Mouse (Mus musculus): ENCODE data around the gene Pold4. TPM values are rescaled to one million over a fixed set of nuclear protein-coding genes. Genes with fewer than 3 reads are reported as not detected.

Pold4 gene
- total RNA-seq (2014; rRNA removed) = 27.2 and 27.3 TPM in 2 replicates
- polyA plus RNA-seq (2012; rRNA removed) = 60.4 and 63.8 TPM in 2 replicates

- Histone ChIP-seq H3K27me3 (ENCODE audit: control insufficient read depth, insufficient read depth, low read length) (no peaks in the 10 kb centered on the region), H3K4me3 (ENCODE audit: insufficient read depth, low read depth, low read length) (peak within 1 kb of the TSS; percentile 78), H3K9ac (ENCODE audit: low read depth, low read length) (peak within 1 kb of the TSS; percentile 81), H3K27ac (replicated peaks; ENCODE audit: insufficient read depth, low read depth, low read length) (peak within 1 kb of the TSS; percentile 94), H3K4me1 (ENCODE audit: control insufficient read depth, insufficient read depth, low read length) (no peaks in the 10 kb centered on the region; the same call in 1 of the 2 replicates), H3K36me3 (ENCODE audit: control insufficient read depth, insufficient read depth, low read length) (no peaks in the 10 kb centered on the region), H3K79me2 (ENCODE audit: control insufficient read depth, insufficient read depth, low read length) (no peaks in the 10 kb centered on the region)
- 10% methylated on average over 26 of the region's 26 CpGs for WGBS
- TF ChIP-seq POLR2A (IDR thresholded peaks at IDR 0.05; ENCODE audit: extremely low read depth, insufficient read depth, low read length) = peak; percentile 63; the same call in 1 of the 2 replicates
- TF ChIP-seq CTCF (IDR thresholded peaks at IDR 0.05; ENCODE audit: low read depth, low read length) = no peak
- peak; percentile 87 for DNase-seq (ENCODE audit: extremely low read depth, low read depth, low spot score)
Observed at GRCm38 (mm10) chr19:4231253-4232185, at the start of gene Pold4. Gene Pold4, plus strand, starts transcription at chr19:4231899.

- WGBS = 96% methylated on average over 2 of the region's 2 CpGs
- no peaks in the 10 kb centered on the region for H3K4me1 ChIP-seq (ENCODE audit: control insufficient read depth, insufficient read depth, low read length)
- H3K79me2 ChIP-seq (ENCODE audit: control insufficient read depth, insufficient read depth, low read length) = no peaks in the 10 kb centered on the region
- no peak for DNase-seq (ENCODE audit: extremely low read depth, low read depth, low spot score)
- H3K4me3 ChIP-seq (ENCODE audit: insufficient read depth, low read depth, low read length) = no peak overlapping the region
- H3K27ac ChIP-seq (replicated peaks; ENCODE audit: insufficient read depth, low read depth, low read length) = no peak overlapping the region
- no peak overlapping the region for H3K9ac ChIP-seq (ENCODE audit: low read depth, low read length)
- no peaks in the 10 kb centered on the region for H3K27me3 ChIP-seq (ENCODE audit: control insufficient read depth, insufficient read depth, low read length)
- no peaks in the 10 kb centered on the region for H3K36me3 ChIP-seq (ENCODE audit: control insufficient read depth, insufficient read depth, low read length)
- no peak for TF ChIP-seq CTCF (IDR thresholded peaks at IDR 0.05; ENCODE audit: low read depth, low read length)
- no peak for TF ChIP-seq POLR2A (IDR thresholded peaks at IDR 0.05; ENCODE audit: extremely low read depth, insufficient read depth, low read length)
Observed at GRCm38 (mm10) chr19:4183689-4184088, 48.0 kb upstream of the Pold4 start.

- DNase-seq (ENCODE audit: extremely low read depth, low read depth, low spot score) = no peak
- TF ChIP-seq CTCF (IDR thresholded peaks at IDR 0.05; ENCODE audit: low read depth, low read length) = no peak
- no peak for TF ChIP-seq POLR2A (IDR thresholded peaks at IDR 0.05; ENCODE audit: extremely low read depth, insufficient read depth, low read length)
- Histone ChIP-seq H3K79me2 (ENCODE audit: control insufficient read depth, insufficient read depth, low read length) (no peaks in the 10 kb centered on the region), H3K9ac (ENCODE audit: low read depth, low read length) (peak overlapping the region; percentile 9; the same call in 1 of the 2 replicates), H3K27me3 (ENCODE audit: control insufficient read depth, insufficient read depth, low read length) (no peaks in the 10 kb centered on the region), H3K4me1 (ENCODE audit: control insufficient read depth, insufficient read depth, low read length) (no peaks in the 10 kb centered on the region), H3K27ac (replicated peaks; ENCODE audit: insufficient read depth, low read depth, low read length) (no peak overlapping the region), H3K36me3 (ENCODE audit: control insufficient read depth, insufficient read depth, low read length) (no peaks in the 10 kb centered on the region), H3K4me3 (ENCODE audit: insufficient read depth, low read depth, low read length) (no peak overlapping the region)
- 70% methylated on average over 15 of the region's 15 CpGs for WGBS
Observed at GRCm38 (mm10) chr19:4184976-4185975, 46.4 kb upstream of the Pold4 start.

GRCm38 (mm10) chr19:4187303-4187702 lies 44.4 kb upstream of the Pold4 start:
- Histone ChIP-seq H3K79me2 (ENCODE audit: control insufficient read depth, insufficient read depth, low read length) (peaks cover 3% of the 10 kb centered on the region; the same call in 1 of the 2 replicates), H3K4me3 (ENCODE audit: insufficient read depth, low read depth, low read length) (no peak overlapping the region), H3K36me3 (ENCODE audit: control insufficient read depth, insufficient read depth, low read length) (no peaks in the 10 kb centered on the region), H3K27me3 (ENCODE audit: control insufficient read depth, insufficient read depth, low read length) (no peaks in the 10 kb centered on the region), H3K9ac (ENCODE audit: low read depth, low read length) (no peak overlapping the region), H3K4me1 (ENCODE audit: control insufficient read depth, insufficient read depth, low read length) (no peaks in the 10 kb centered on the region), H3K27ac (replicated peaks; ENCODE audit: insufficient read depth, low read depth, low read length) (no peak overlapping the region)
- DNase-seq (ENCODE audit: extremely low read depth, low read depth, low spot score) = no peak
- WGBS = 91% methylated on average over 3 of the region's 3 CpGs
- TF ChIP-seq POLR2A (IDR thresholded peaks at IDR 0.05; ENCODE audit: extremely low read depth, insufficient read depth, low read length) = no peak
- TF ChIP-seq CTCF (IDR thresholded peaks at IDR 0.05; ENCODE audit: low read depth, low read length) = no peak

GRCm38 (mm10) chr19:4189051-4189620 lies 42.6 kb upstream of the Pold4 start:
- DNase-seq (ENCODE audit: extremely low read depth, low read depth, low spot score) = no peak
- Histone ChIP-seq H3K27me3 (ENCODE audit: control insufficient read depth, insufficient read depth, low read length) (no peaks in the 10 kb centered on the region), H3K9ac (ENCODE audit: low read depth, low read length) (no peak overlapping the region), H3K79me2 (ENCODE audit: control insufficient read depth, insufficient read depth, low read length) (peaks cover 14% of the 10 kb centered on the region), H3K36me3 (ENCODE audit: control insufficient read depth, insufficient read depth, low read length) (peaks cover 2% of the 10 kb centered on the region; the same call in 1 of the 2 replicates), H3K4me3 (ENCODE audit: insufficient read depth, low read depth, low read length) (no peak overlapping the region), H3K4me1 (ENCODE audit: control insufficient read depth, insufficient read depth, low read length) (peaks cover 12% of the 10 kb centered on the region), H3K27ac (replicated peaks; ENCODE audit: insufficient read depth, low read depth, low read length) (no peak overlapping the region)
- WGBS = 91% methylated on average over 12 of the region's 12 CpGs
- TF ChIP-seq CTCF (IDR thresholded peaks at IDR 0.05; ENCODE audit: low read depth, low read length) (no peak), POLR2A (IDR thresholded peaks at IDR 0.05; ENCODE audit: extremely low read depth, insufficient read depth, low read length) (no peak)

Measured in liver, adult 2 months (tissue).